Mouse (Mus musculus): ENCODE results near the gene Arl3.

- TF ChIP-seq CTCF (IDR thresholded peaks at IDR 0.05; ENCODE audit: borderline replicate concordance, insufficient read depth, low read depth, low read length), result no peak
- TF ChIP-seq POLR2A (IDR thresholded peaks at IDR 0.05; ENCODE audit: borderline replicate concordance, insufficient read depth, low read length), result no peak
These were observed 48.9 kb downstream of the Arl3 start for GRCm38 (mm10) chr19:46524152-46524544.

All from cerebellum, adult 2 months (tissue).